ENCODE assay signal across 10 mouse cellular contexts in the genomic region with DNA sequence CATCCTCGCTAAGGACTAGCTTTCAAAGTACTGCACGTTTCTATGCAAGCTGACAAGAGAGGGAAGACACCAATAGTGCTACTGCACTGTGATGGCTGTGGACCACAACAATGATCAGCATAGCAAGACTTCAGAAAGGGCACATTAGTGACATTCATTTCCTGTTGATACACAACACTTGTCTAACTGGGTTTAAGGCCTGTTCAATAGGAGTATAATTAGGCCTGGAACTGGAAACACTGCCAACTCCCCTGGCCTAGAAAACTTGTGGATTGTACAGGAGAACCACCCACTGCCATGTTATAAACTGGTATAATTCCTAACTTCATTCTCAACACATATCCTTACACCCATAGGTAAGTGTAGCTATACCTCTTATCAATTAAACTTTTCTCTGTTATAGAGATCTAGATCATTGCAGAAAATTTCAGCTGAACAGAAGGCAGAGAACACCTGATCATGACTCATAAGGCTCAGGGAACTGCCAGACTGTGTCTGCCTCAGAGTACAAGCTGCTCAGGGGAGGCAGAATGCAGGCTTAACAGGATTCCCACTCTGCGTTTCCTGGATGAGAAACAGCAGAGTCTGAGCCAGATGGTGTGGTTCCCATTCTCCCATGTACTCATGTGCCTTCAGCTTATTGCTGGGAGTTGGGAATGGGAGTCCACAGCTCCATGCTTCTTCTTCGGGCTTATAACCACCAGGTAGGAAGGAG.
DNase-seq lines count a peak whose midpoint lies in the region; ATAC-seq lines count a peak whose summit lies in the region.
"Had no signal": no experiment of that assay in that cellular context is flagged by ENCODE, and none has a peak within 500 bp of the region (broad histone marks: within the 10 kb centered on the region; RNA-seq: fewer than 3 reads in every experiment).

No protein-coding gene starts in this region.

- intact Hi-C loops in left cerebral cortex, postnatal 25 days (cut with DNase I), result loop anchor here (2.0 kb wide), 1 partner anchor 478 kb away; no protein-coding TSS in a partner anchor

- ATAC-seq in megakaryocyte, adult 5-6 weeks (ENCODE audit: poor library complexity, severe bottlenecking), result no peak

- DNase-seq in brain, adult 2 months (ENCODE audit: low read depth, low spot score), result peak; percentile 99
- peak; percentile 83 for DNase-seq in cerebellum, adult 8-10 months
- peak; percentile 82 to 93 for DNase-seq in layer of hippocampus, adult 18-20 months (ENCODE audit: low spot score in 2 of 2)
- DNase-seq in left cerebral cortex, postnatal 25 days (ENCODE audit: low spot score in 2 of 2), result peak; percentile 67 to 94
- DNase-seq in lung, postnatal 10 days, result no peak
- DNase-seq in kidney, adult 11 months, result no peak
- no peak for DNase-seq in T-cell, adult 2 months (ENCODE audit: low spot score)
- DNase-seq: heart, postnatal 14 days; kidney, postnatal 25 days had no signal

Comparison
In these comparisons a context has a peak if more than half of its experiments do, and no peak if none do; other contexts are left out.
1. DNase-seq: peak in brain, adult 2 months (single experiment), cerebellum, adult 8-10 months (single experiment), layer of hippocampus, adult 18-20 months (2 of 2) and left cerebral cortex, postnatal 25 days (2 of 2); none in lung, postnatal 10 days (single experiment), kidney, adult 11 months (single experiment) and T-cell, adult 2 months (single experiment).